Mouse (Mus musculus): ENCODE measurements around the gene Zbtb32.

Zbtb32 gene

GRCm38 (mm10) chr7:30598786-30599185 is at the start of gene Zbtb32:
Gene Zbtb32 (minus strand): TSS chr7:30598909.
- no peak for DNase-seq (ENCODE audit: extremely low read depth, low read depth, low spot score)

DNA sequence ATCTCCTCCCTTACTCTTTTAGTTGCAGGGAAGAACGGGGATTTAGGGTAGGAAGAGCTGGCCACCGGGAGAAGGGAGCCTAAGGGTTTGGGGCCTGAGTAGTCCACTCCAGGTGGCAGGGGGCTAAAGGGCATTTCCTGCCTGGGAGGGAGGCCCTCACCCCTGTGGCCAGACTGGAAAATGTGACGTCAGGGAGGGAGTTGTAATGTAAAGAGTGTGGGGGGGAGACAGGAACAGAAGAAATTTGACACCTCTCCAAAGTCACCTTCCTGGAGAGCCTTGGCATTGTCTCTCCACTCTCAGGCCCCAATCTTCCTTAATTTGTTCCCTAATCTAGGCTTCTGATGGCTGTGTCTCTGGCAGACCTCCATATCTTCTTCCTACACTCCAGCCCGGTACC is 40.4 kb upstream of the Zbtb32 start:
- no peak for DNase-seq (ENCODE audit: extremely low read depth, low read depth, low spot score)

DNA sequence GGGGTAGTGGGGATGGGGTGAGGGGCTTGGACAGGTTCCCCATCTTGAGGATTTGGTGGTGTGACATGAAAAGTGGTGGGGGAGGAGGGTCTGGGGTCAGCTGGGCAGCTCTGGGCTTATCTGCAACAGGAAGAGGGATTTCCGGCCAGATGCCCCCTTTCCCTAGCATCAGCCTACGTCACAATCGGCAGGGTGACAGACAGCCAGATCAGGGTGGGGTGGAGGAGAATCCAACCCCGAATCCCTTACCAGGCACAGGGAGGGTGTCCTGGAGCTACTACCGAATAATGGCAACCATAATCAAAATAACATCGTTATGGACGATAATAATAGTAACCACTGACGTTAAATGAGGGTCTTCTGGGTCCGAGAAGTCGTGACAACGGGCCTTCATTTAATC is 37.7 kb upstream of the Zbtb32 start:
- no peak for DNase-seq (ENCODE audit: extremely low read depth, low read depth, low spot score)

- no peak for DNase-seq (ENCODE audit: extremely low read depth, low read depth, low spot score)
Observed at GRCm38 (mm10) chr7:30635752-30636151, 37.0 kb upstream of the Zbtb32 start, which contains the start of gene Etv2. Gene Etv2 (minus strand): TSS chr7:30635852.

DNA sequence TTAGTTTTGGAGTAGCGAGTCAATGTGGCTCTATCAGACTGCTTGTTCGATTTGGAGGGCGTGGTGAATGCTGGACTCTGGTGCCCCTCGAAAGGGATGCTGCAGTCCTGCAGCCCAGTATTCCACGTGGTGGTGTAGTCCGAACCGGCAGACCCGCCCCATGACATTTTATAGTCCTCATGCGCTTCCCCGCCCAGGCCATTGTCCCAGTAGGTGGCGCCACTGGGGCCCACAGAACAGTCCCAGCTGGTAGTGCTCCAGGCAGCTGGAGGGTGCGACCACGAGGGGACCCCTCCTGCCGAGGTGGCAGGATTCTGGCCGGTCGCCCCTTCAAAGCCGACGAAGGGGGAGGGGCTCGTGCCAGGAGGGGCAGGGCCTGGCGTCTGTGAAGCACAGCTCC is 35.9 kb upstream of the Zbtb32 start:
- no peak for DNase-seq (ENCODE audit: extremely low read depth, low read depth, low spot score)

GRCm38 (mm10) chr7:30633762-30634412 is 35.2 kb upstream of the Zbtb32 start:
- DNase-seq (ENCODE audit: extremely low read depth, low read depth, low spot score), result no peak

- no peak for DNase-seq (ENCODE audit: extremely low read depth, low read depth, low spot score)
Observed at GRCm38 (mm10) chr7:30629013-30629412, 30.3 kb upstream of the Zbtb32 start.

DNA sequence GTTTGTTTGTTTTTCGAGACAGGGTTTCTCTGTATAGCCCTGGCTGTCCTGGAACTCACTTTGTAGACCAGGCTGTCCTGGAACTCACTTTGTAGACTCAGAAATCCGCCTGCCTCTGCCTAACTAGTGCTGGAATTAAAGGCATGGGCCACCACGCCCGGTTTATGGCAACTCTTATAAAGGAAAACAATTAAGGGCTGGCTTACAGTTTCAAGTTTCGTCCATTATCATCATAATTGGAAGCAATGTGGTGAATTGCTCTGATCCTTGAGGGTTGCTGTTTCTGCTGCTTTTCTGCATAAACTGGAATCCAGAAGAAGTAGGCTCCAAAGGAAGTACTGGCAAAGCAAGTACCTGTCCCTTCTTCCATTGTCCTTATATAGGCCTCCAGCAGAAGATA is 27.9 kb upstream of the Zbtb32 start:
- DNase-seq (ENCODE audit: extremely low read depth, low read depth, low spot score), result no peak

GRCm38 (mm10) chr7:30625530-30626384 is 27.0 kb upstream of the Zbtb32 start, which contains the start of gene Cox6b1:
Gene Cox6b1 (minus strand): TSS chr7:30626151.
- DNase-seq (ENCODE audit: extremely low read depth, low read depth, low spot score), result peak; percentile 64

DNA sequence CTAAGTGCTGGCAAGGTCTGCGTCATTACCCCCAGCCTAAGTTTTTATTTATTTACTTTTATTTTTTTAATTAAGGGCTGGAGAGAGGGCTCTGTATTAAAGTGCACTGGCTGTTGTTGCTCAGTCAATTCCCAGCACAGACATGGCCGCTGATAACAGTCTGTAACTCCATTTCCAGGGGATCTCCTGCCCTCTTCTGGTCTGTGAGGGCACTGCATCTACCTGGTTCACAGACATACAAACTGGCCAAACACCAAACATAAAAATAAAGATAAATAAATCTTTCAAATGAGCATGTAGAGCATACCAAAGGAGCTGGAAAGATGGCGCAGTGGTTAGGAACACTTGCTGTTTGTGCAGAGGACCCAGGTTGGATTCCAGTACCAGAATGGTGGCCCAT is 20.5 kb upstream of the Zbtb32 start:
- DNase-seq (ENCODE audit: extremely low read depth, low read depth, low spot score), result no peak

- no peak for DNase-seq (ENCODE audit: extremely low read depth, low read depth, low spot score)
Observed at GRCm38 (mm10) chr7:30618658-30619057, 19.9 kb upstream of the Zbtb32 start.

- no peak for DNase-seq (ENCODE audit: extremely low read depth, low read depth, low spot score)
Observed at GRCm38 (mm10) chr7:30615049-30615760, 16.5 kb upstream of the Zbtb32 start.

DNA sequence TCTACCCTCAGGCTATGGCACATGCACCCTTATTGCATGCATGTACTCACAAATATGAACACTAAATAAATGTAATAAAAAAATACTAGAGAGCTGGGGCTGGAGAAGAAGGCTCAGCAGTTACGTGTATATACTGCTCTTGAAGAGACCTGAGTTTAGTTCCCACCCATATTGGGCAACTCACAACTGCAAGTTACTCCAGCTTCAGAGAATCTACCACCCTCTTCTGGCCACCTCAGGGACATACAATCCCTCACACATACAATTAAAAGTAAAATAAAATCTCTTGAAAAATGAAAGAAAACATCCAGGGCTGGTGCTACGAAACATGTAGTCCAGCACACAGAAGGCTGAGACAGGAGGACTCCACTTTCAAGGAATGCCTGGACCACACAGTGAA is 15.7 kb upstream of the Zbtb32 start:
- DNase-seq (ENCODE audit: extremely low read depth, low read depth, low spot score), result no peak

DNA sequence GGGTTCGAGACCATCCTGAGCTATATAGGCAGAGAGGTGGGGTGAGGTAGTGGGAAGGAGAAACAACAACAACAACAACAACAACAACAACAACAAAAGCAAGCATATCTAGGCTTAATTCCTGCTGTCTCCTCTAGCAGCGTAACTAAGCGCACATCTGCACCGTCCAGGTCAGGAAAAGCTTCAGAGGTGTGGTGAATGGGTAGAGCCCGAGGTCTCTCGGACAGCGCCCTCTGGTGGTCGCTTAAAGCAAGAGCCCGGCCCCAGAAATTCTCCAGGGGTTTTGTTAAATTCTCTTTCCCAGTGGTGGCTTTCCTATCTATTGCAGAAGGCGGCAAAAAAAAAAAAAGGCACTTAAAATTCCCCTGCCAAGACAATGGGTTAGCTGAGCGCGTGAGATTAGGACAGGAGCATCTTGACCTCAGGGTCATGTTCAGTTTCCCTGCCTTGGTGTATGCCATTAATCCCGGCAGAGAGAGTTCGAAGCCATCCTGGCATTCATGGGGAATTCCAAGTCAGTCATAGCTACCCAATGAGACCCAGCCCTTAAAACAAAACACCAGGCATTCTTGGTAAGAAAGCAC is 14.9 kb upstream of the Zbtb32 start:
- no peak for DNase-seq (ENCODE audit: extremely low read depth, low read depth, low spot score)

DNA sequence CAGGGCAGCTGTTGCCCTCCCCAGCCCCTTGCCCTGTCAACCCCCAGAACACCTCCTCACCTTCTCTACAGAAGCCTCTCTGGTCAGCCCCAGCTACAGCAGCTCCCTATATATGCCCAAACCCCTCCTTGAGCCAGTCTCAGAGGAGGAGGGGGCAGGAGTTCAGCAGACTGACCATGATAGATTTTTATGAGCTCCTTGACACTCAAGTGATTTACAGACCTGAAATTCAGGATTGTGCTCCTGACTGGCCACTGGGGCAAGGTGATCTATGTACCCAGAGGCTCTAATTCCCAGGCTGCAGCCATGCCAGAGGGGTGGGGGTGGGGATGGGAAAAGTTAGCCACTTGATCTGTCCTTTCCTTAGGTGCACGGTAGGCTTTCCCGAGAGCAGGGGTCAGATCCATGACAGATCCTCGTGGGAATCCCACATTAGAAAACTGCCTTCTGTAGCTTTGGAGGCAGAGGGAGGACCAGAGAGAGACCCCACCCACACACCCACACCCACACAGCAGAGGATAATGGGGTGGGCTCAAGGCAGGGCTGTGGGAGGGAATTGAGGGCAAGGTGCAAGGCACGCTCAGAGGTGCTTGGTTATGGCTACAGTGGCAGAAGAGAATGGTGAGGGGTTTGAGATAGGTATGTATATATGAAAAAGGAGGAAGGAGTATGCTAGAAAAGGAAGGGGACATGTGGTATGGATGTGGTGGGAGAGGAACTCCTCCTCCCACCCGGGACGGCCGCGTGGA is 14.1 kb upstream of the Zbtb32 start, which contains the start of gene Upk1a:
Upk1a (minus strand) TSS at position 194 of the 749 bp plus-strand sequence.
- DNase-seq (ENCODE audit: extremely low read depth, low read depth, low spot score), result no peak

DNA sequence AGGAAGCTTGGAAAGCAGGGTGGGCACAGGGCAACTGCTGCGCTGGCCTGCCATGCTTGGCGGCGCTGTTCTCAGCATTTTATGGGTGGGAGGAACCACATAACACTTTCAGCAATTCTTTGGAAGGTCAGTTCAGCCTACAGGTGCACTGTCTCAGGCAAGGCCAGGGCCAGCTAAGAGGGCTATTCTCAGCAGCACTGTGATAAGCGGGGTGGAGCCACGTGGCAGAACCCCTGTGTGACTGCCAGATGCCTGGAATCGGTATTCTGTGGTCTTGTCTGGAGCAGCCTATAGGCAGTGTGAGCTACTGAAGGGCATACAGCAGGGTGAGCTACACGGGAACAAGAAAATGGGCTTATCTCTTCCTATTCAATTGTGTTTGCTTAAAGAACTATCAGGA is 11.3 kb upstream of the Zbtb32 start:
- no peak for DNase-seq (ENCODE audit: extremely low read depth, low read depth, low spot score)

DNA sequence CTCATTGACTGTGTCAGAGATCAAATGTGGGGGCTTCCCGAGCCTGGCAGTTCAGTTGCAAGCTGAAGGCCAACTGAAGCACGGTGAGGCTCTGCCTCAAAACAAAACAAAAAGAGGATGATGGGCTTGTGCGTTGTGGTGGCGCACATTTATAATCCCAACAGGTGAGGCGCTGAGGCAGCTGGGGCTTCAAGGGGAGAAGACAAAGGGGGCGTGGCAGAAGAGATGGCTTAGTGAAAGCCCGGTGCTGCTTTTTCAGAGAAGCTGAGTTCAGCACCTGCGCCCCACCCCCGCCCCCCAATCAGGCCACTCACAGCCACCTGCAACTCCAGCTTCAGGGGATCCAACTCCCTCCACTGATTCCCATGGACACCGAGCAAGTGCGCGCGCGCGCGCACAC is 9.8 kb upstream of the Zbtb32 start:
- no peak for DNase-seq (ENCODE audit: extremely low read depth, low read depth, low spot score)

- no peak for DNase-seq (ENCODE audit: extremely low read depth, low read depth, low spot score)
Observed at GRCm38 (mm10) chr7:30607706-30608309, 9.1 kb upstream of the Zbtb32 start.

DNA sequence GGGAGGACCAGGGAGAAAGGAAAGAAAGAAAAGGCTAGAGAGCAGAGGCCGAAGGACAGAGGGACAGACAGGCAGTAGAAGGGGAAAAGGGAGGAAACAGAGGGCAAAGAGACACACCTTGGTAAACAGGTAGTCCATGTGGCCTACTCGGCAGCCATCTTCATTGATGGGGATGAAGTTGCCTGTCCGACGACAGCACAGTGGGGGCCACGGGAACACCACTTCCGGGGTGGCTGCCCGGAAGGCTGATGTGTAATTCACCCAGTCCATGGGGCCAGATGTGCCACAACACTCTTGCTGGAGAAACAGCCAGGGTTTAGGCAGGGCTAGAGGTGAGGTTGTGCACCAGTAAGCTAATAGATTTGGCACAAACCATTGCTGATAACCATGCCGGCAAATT is 6.2 kb upstream of the Zbtb32 start:
- no peak for DNase-seq (ENCODE audit: extremely low read depth, low read depth, low spot score)

DNA sequence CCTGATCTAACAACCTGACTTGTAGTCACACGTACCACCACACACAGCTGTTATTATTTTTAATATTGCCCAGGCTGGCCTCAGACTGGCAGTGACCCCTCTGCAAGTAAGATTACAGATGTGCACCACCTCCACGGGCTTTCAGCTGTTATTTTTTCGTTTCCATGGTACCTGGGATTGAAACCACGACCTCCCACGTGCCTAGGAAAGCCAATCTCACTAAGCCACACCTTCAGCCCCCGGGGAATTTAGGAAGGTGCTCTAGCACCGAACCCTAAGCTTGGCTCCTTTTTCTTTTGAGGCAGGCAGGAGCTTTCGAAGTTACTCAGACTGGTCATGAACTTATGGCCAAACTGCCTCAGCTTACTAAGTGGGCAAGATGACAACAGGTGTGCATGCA is 5.7 kb upstream of the Zbtb32 start:
- no peak for DNase-seq (ENCODE audit: extremely low read depth, low read depth, low spot score)

All from fat pad, adult 2 months (tissue).